Mouse (Mus musculus) urinary bladder, postnatal 14 days (tissue): ENCODE results near the gene Ccdc9b.

ENCODE experiments used
- DNase-seq: peaks from one replicate; pipeline ENCODE4 v3.0.0; 2021; ENCODE audit warnings: low spot score

Ccdc9b gene

GRCm38 (mm10) chr2:118709655-118710221 is 52.7 kb downstream of the Ccdc9b start:
- no peak for DNase-seq

- no peak for DNase-seq
These were observed 54.0 kb downstream of the Ccdc9b start for GRCm38 (mm10) chr2:118708472-118708871.

- no peak for DNase-seq
These were observed 56.0 kb downstream of the Ccdc9b start for GRCm38 (mm10) chr2:118706436-118706835.
